Mouse (Mus musculus) kidney, postnatal 4 days (tissue): Measurements from ENCODE around the gene Ripk1.
A peak's percentile ranks its signal among the peaks of the same experiment; 100 is the strongest.

Experiments used
- DNase-seq, 2 experiments: peaks; one replicate each; pipeline ENCODE4 v3.0.0; 2021; ENCODE audit warnings: mixed read lengths in 2 of 2

Gene Ripk1

GRCm38 (mm10) chr13:34002058-34003006 lies at the start of gene Ripk1, which contains the start of gene Serpinb6a:
TSS of gene Ripk1 (plus strand) at chr13:34002363.
TSS of gene Serpinb6a (minus strand) at chr13:34002794.
- DNase-seq, result peak; percentile 93 to 95

GRCm38 (mm10) chr13:33952947-33953346 lies 49.2 kb upstream of the Ripk1 start:
- DNase-seq, result no peak

- no peak for DNase-seq
Observed at GRCm38 (mm10) chr13:33956571-33957421, 45.4 kb upstream of the Ripk1 start.

- no peak for DNase-seq
Observed at GRCm38 (mm10) chr13:33959771-33960170, 42.4 kb upstream of the Ripk1 start.

GRCm38 (mm10) chr13:33964206-33965046 lies 37.7 kb upstream of the Ripk1 start, which contains the start of gene Nqo2:
TSS of gene Nqo2 (plus strand) at chr13:33964687.
- DNase-seq, result peak; percentile 78 to 86

- DNase-seq, result peak in 1 of 2 experiments; percentile 8
Observed at GRCm38 (mm10) chr13:33965056-33966024, 36.8 kb upstream of the Ripk1 start.

GRCm38 (mm10) chr13:33966025-33966412 lies 36.1 kb upstream of the Ripk1 start:
- DNase-seq, result no peak

- no peak for DNase-seq
Observed at GRCm38 (mm10) chr13:33966574-33966973, 35.6 kb upstream of the Ripk1 start.

- DNase-seq, result no peak
Observed at GRCm38 (mm10) chr13:33989625-33990024, 12.5 kb upstream of the Ripk1 start.

- peak; percentile 82 to 86 for DNase-seq
Observed at GRCm38 (mm10) chr13:33995197-33995596, 7.0 kb upstream of the Ripk1 start.

GRCm38 (mm10) chr13:34003058-34003457 lies 895 bp downstream of the Ripk1 start:
- no peak for DNase-seq

GRCm38 (mm10) chr13:34007234-34007633 lies 5.1 kb downstream of the Ripk1 start:
- DNase-seq, result no peak

- DNase-seq, result no peak
Observed at GRCm38 (mm10) chr13:34016927-34017569, 14.9 kb downstream of the Ripk1 start.

GRCm38 (mm10) chr13:34018521-34018920 lies 16.4 kb downstream of the Ripk1 start:
- no peak for DNase-seq

GRCm38 (mm10) chr13:34021998-34022397 lies 19.8 kb downstream of the Ripk1 start:
- DNase-seq, result no peak

- DNase-seq, result no peak
Observed at GRCm38 (mm10) chr13:34032041-34032440, 29.9 kb downstream of the Ripk1 start.

GRCm38 (mm10) chr13:34035424-34035823 lies 33.3 kb downstream of the Ripk1 start:
- DNase-seq, result no peak

- DNase-seq, result no peak
Observed at GRCm38 (mm10) chr13:34036726-34037125, 34.6 kb downstream of the Ripk1 start.

GRCm38 (mm10) chr13:34037172-34038055 lies 35.3 kb downstream of the Ripk1 start, which contains the start of gene Bphl:
TSS of gene Bphl (plus strand) at chr13:34037597.
- DNase-seq, result peak; percentile 94 to 97
